Mouse (Mus musculus) kidney, postnatal 0 days (tissue): Measurements from ENCODE around the gene Pde4d. TPM values are rescaled to one million over a fixed set of nuclear protein-coding genes. Genes with fewer than 3 reads are reported as not detected.
A peak's percentile ranks its signal among the peaks of the same experiment; 100 is the strongest.

Experiments
- ATAC-seq: fragments of 200-750 bp; cut with Nextera tagmentation; replicated peaks from 2 replicates; pipeline ENCODE4 v1.8.0; 2017; ENCODE audit warnings: low read depth, moderate number of reproducible peaks, moderate TSS enrichment, moderate library complexity; ENCODE audit not compliant: low FRiP score
- DNase-seq: peaks from one replicate; pipeline ENCODE4 v3.0.0-alpha.2; 2016; ENCODE audit warnings: low spot score
- H3K27ac ChIP-seq: fragments of 300-500 bp; sonication (generic); 2 replicates; pipeline ENCODE4 v1.5.1; 2014; ENCODE audit warnings: mild to moderate bottlenecking
- H3K27me3 ChIP-seq: fragments of 300-500 bp; sonication (generic); 2 replicates; pipeline ENCODE4 v1.6.1; 2014; ENCODE audit warnings: low read length, mixed read lengths; ENCODE audit not compliant: insufficient read depth
- H3K36me3 ChIP-seq: fragments of 300-500 bp; sonication (generic); 2 replicates; pipeline ENCODE4 v1.6.1; 2014; ENCODE audit warnings: low read length, mixed read lengths; ENCODE audit not compliant: insufficient read depth
- H3K4me1 ChIP-seq: fragments of 300-500 bp; sonication (generic); replicated peaks from 2 replicates; pipeline ENCODE4 v1.6.1; 2014; ENCODE audit warnings: antibody characterized with exemption, low read length, mixed read lengths; ENCODE audit not compliant: insufficient read depth
- H3K4me2 ChIP-seq: fragments of 300-500 bp; sonication (generic); 2 replicates; pipeline ENCODE4 v1.6.1; 2014; ENCODE audit warnings: mild to moderate bottlenecking, low read length, moderate library complexity, mixed read lengths
- H3K4me3 ChIP-seq: fragments of 300-500 bp; sonication (generic); replicated peaks from 2 replicates; pipeline ENCODE4 v1.5.1; 2014; ENCODE audit warnings: low read depth, low read length
- H3K9ac ChIP-seq: fragments of 300-500 bp; sonication (generic); 2 replicates; pipeline ENCODE4 v1.6.1; 2014; ENCODE audit warnings: low read depth, low read length
- H3K9me3 ChIP-seq: fragments of 300-500 bp; sonication (generic); replicated peaks from 2 replicates; pipeline ENCODE4 v1.6.1; 2016; ENCODE audit warnings: low read length, inconsistent platforms, mixed read lengths
- CTCF ChIP-seq: IDR thresholded peaks from 2 replicates; pipeline ENCODE4 v1.5.1; 2016; ENCODE audit warnings: antibody characterized with exemption, low read depth, mild to moderate bottlenecking, moderate library complexity
- WGBS: fragments of 180-500 bp; shearing (Covaris S2); extraction: QIAGEN DNeasy Blood & Tissue Kit; methylation state at CpG from one replicate; pipeline ENCODE4 v1.1.7; 2014; 5-methylcytosine and 5-hydroxymethylcytosine counted together
- polyA plus RNA-seq: library from polyadenylated mRNA; unstranded; fragments of >200 nt; fragmentation: Nextera tagmentation; extraction: Ambion mirVana; gene quantifications from 2 replicates; pipeline ENCODE4 v1.2.1, GENCODE M21; 2015

The Pde4d gene
- polyA plus RNA-seq, 1 experiment from 2014 or later: 7.1 TPM

DNA sequence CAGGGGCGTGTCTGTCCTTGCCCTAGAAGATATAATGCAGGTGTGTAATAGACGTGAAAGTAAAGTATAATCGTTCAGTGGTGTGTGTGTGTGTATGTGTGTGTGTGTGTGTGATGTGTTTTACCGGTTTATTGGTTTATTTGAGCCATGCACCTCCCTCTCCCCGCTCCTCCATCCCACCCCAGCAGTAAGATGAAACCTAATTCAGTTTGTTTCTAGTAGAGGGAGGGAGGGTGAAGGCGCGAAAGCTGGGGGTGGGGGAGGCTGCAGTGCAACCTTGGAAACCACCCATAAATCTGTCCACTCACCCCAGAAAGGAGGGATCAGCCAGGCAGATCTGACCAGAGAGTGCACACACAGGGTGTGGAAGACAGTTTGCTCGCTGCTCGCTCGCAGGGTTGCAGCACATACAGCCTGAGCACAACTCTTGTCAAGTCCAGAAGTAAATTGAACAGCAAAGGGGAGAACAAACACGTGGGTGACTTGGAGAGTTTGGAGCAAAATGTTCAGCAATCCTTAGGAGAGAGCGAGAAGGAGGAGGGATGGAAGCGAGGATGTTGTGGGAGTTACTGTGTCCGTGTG, 667.6 kb downstream of the Pde4d start:
- Histone ChIP-seq H3K27ac (no peak overlapping the region), H3K4me1 (peaks cover 4% of the 10 kb centered on the region; the same call in 1 of the 2 replicates), H3K4me3 (peak overlapping the region; percentile 23), H3K9me3 (no peaks in the 10 kb centered on the region), H3K36me3 (no peaks in the 10 kb centered on the region), H3K4me2 (peak overlapping the region; percentile 69), H3K9ac (no peak overlapping the region), H3K27me3 (no peaks in the 10 kb centered on the region)
- DNase-seq: peak; percentile 73
- no peak for TF ChIP-seq CTCF
- ATAC-seq: peak; percentile 81
- WGBS: 2% methylated on average over 14 of the region's 14 CpGs

DNA sequence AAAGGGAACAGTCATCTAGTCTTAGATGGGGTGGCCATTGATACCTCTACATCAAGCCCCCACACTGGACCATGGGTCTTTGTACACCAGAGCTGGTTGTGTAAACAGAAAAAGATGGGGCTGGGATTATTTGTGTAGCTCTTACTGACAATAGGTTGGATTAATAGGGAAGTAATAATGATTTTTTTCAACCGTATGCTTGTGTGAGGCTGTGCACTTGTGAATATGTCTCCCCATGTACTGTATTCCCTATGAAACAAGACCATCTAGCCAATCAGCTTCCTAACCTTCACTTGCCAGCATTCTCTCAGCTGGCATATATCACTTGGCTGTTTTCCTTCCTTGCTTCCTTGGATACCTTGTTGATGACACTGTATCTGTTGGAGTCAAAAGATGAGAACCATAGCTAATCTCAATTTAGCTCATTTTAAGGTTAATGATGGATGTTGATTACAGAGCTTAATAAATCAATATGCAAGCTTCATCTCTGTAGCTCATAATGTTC, 668.6 kb downstream of the Pde4d start:
- Histone ChIP-seq H3K27me3 (no peaks in the 10 kb centered on the region), H3K27ac (no peak overlapping the region), H3K9ac (no peak overlapping the region), H3K4me2 (no peak overlapping the region), H3K4me1 (peaks cover 4% of the 10 kb centered on the region; the same call in 1 of the 2 replicates), H3K9me3 (no peaks in the 10 kb centered on the region), H3K4me3 (no peak overlapping the region), H3K36me3 (no peaks in the 10 kb centered on the region)
- no peak for TF ChIP-seq CTCF
- 93% methylated on average over 1 of the region's 1 CpGs for WGBS
- DNase-seq: no peak
- ATAC-seq: no peak

DNA sequence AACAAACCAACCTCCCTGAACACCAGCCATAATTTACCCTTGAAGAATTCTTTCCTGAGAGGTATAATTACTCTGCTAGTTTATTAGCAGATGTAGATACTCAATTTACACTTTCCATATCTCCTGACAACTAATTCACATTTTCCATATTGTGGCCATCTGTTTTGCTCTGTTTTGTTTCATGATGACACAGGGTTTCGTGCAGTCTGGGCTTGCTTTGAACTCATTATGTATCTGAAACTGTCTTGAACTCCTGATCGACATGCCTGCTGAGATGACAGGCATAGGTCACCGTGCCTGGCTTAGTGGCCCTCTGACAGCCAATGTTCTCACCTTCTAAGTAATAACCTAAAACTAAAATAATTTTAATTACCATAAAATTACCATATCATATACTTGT, 672.1 kb downstream of the Pde4d start:
- no peak for ATAC-seq
- TF ChIP-seq CTCF: no peak
- no peak for DNase-seq
- no peak overlapping the region for H3K27ac ChIP-seq
- H3K4me1 ChIP-seq: peaks cover 2% of the 10 kb centered on the region; the same call in 1 of the 2 replicates
- H3K9ac ChIP-seq: no peak overlapping the region
- no peak overlapping the region for H3K4me3 ChIP-seq
- no peaks in the 10 kb centered on the region for H3K9me3 ChIP-seq
- H3K27me3 ChIP-seq: no peaks in the 10 kb centered on the region
- no peaks in the 10 kb centered on the region for H3K36me3 ChIP-seq
- no peak overlapping the region for H3K4me2 ChIP-seq
- 62% methylated on average over 3 of the region's 3 CpGs for WGBS

DNA sequence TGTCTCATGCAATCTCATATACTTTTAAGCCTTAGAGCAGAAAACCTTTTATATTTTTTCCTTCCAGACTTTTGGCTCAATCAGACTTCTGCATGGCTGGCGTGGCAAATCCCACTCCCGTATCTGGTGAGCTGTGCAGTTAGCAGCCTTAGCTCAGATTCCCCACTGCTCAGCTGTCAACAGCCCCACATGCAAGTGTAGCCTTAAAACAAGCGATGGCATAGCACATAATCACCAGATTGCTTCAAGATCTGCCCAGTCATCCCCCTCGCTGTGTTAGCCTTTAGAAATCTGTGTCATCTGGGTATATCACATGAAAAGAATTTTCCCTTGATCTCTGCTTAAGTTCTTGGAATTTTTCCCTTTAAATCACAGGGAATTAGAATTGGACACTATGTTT, 686.7 kb downstream of the Pde4d start:
- H3K4me2 ChIP-seq: no peak overlapping the region
- no peaks in the 10 kb centered on the region for H3K9me3 ChIP-seq
- WGBS: 59% methylated on average over 4 of the region's 4 CpGs
- no peak overlapping the region for H3K27ac ChIP-seq
- DNase-seq (no peak), ATAC-seq (no peak)
- H3K9ac ChIP-seq: no peak overlapping the region
- H3K27me3 ChIP-seq: no peaks in the 10 kb centered on the region
- no peak for TF ChIP-seq CTCF
- H3K36me3 ChIP-seq: no peaks in the 10 kb centered on the region
- H3K4me3 ChIP-seq: no peak overlapping the region
- no peaks in the 10 kb centered on the region for H3K4me1 ChIP-seq

GRCm38 (mm10) chr13:109158703-109159102, 709.0 kb downstream of the Pde4d start:
- WGBS: 38% methylated on average over 3 of the region's 3 CpGs
- no peak for TF ChIP-seq CTCF
- Histone ChIP-seq H3K27ac (no peak overlapping the region), H3K4me1 (no peaks in the 10 kb centered on the region), H3K27me3 (no peaks in the 10 kb centered on the region), H3K9ac (no peak overlapping the region), H3K4me3 (no peak overlapping the region), H3K36me3 (no peaks in the 10 kb centered on the region), H3K4me2 (no peak overlapping the region), H3K9me3 (no peaks in the 10 kb centered on the region)
- DNase-seq (peak; percentile 11), ATAC-seq (no peak)

GRCm38 (mm10) chr13:109168556-109169334, 719.0 kb downstream of the Pde4d start:
- no peak overlapping the region for H3K4me2 ChIP-seq
- no peaks in the 10 kb centered on the region for H3K27me3 ChIP-seq
- H3K9ac ChIP-seq: no peak overlapping the region
- WGBS: 81% methylated on average over 9 of the region's 9 CpGs
- no peak overlapping the region for H3K27ac ChIP-seq
- H3K4me1 ChIP-seq: no peaks in the 10 kb centered on the region
- H3K4me3 ChIP-seq: no peak overlapping the region
- no peaks in the 10 kb centered on the region for H3K9me3 ChIP-seq
- no peak for TF ChIP-seq CTCF
- ATAC-seq (no peak), DNase-seq (no peak)
- no peaks in the 10 kb centered on the region for H3K36me3 ChIP-seq
